Mouse (Mus musculus) midbrain, embryonic 12.5 days (tissue): ENCODE data around the gene Fars2. TPM values are rescaled to one million over a fixed set of nuclear protein-coding genes. Genes with fewer than 3 reads are reported as not detected.

Experiments used
- ATAC-seq: fragments of 200-750 bp; cut with Nextera tagmentation; 2 replicates; pipeline ENCODE4 v1.8.0; 2017; ENCODE audit warnings: low read depth, moderate TSS enrichment, moderate library complexity; ENCODE audit not compliant: low FRiP score
- H3K27ac ChIP-seq: fragments of 300-500 bp; sonication (generic); replicated peaks from 2 replicates; pipeline ENCODE4 v1.5.1; 2016; ENCODE audit warnings: mild to moderate bottlenecking
- H3K27me3 ChIP-seq: fragments of 300-500 bp; sonication (generic); 2 replicates; pipeline ENCODE4 v1.6.1; 2016; ENCODE audit warnings: mild to moderate bottlenecking
- H3K36me3 ChIP-seq: fragments of 300-500 bp; sonication (generic); 2 replicates; pipeline ENCODE4 v1.6.1; 2016
- H3K4me1 ChIP-seq: fragments of 300-500 bp; sonication (generic); 2 replicates; pipeline ENCODE4 v1.6.1; 2016
- H3K4me2 ChIP-seq: fragments of 300-500 bp; sonication (generic); replicated peaks from 2 replicates; pipeline ENCODE4 v1.6.1; 2016; ENCODE audit warnings: mild to moderate bottlenecking, moderate library complexity
- H3K4me3 ChIP-seq: fragments of 300-500 bp; sonication (generic); 2 replicates; pipeline ENCODE4 v1.5.1; 2016; ENCODE audit warnings: mild to moderate bottlenecking
- H3K9ac ChIP-seq: fragments of 300-500 bp; sonication (generic); replicated peaks from 2 replicates; pipeline ENCODE4 v1.6.1; 2016; ENCODE audit warnings: mild to moderate bottlenecking, moderate library complexity
- H3K9me3 ChIP-seq: fragments of 300-500 bp; sonication (generic); 2 replicates; pipeline ENCODE4 v1.6.1; 2016; ENCODE audit warnings: mild to moderate bottlenecking
- WGBS: fragments of 180-500 bp; shearing (Covaris S2); methylation state at CpG from one replicate; pipeline ENCODE4 v1.1.7; 2016; 5-methylcytosine and 5-hydroxymethylcytosine counted together
- polyA plus RNA-seq: library from polyadenylated mRNA; unstranded; fragments of >200 nt; fragmentation: Nextera tagmentation; extraction: Ambion mirVana; gene quantifications from 2 replicates; pipeline ENCODE4 v1.2.1, GENCODE M21; 2016

Fars2 gene
- polyA plus RNA-seq, 1 experiment from 2014 or later, result 29.9 TPM

DNA sequence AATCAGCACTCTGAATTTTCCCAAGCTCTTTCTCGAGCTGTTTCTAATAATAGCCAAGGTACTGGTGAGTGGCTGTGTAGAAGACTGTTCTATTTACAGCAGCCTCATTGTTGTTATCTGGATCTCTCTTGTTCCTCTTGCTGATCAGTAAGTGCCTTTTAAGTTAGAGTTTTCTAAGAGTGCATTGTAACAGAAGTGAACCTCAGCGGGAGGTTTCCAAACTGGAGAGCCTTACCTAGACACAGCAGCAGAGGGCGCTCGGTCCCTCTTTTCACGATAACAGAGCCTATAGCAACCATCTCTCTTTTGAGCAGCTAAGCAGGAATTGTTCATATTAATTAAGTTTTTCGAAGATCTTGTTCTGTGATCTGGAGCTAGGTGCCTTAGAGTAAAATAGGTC lies 164.8 kb downstream of the Fars2 start:
- peak overlapping the region; percentile 84 for H3K27ac ChIP-seq
- no peak for ATAC-seq
- H3K4me3 ChIP-seq, result no peak overlapping the region
- no peaks in the 10 kb centered on the region for H3K36me3 ChIP-seq
- peaks cover 68% of the 10 kb centered on the region for H3K27me3 ChIP-seq
- 2% methylated on average over 6 of the region's 6 CpGs for WGBS
- H3K9me3 ChIP-seq, result no peaks in the 10 kb centered on the region
- H3K4me2 ChIP-seq, result peak overlapping the region; percentile 22
- H3K9ac ChIP-seq, result no peak overlapping the region
- peaks cover 36% of the 10 kb centered on the region for H3K4me1 ChIP-seq

DNA sequence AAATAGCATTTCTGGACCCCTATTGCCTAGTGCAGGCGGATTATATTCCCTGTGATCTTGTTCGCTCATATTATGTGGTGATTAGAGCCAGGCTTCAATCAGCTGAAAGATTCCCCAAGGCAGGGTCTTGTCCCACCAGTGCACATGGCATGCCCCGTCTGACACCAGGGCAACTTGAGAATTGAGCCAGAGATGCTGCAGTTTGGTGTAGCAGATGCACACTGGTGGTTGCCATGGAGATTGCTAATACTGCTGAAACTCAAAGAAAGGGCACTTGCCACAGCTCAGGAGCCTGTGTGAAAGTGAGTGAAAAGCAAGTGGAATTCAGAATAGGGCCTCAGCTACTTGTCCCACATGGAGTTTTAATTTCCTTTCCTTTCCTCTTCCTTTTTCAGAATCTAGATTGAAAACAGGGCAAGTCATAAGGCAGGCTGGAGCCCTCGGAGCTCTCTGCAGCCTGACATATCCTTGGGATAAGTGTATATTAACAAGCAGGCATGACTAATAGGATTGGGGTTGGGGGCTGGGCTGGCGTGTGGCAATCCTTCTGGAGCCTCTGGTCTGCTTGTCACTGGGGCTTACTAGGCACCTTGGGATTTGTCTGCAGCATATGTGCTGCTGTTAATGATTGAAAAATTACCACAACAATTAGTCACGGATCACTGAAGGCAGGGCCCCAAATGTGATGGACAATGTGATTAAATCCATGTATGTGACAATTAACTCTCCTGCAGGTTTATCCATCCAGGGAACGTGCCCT lies 165.8 kb downstream of the Fars2 start:
- peak; percentile 96 for ATAC-seq
- Histone ChIP-seq H3K4me2 (peak overlapping the region; percentile 22), H3K36me3 (no peaks in the 10 kb centered on the region), H3K9ac (no peak overlapping the region), H3K4me3 (no peak overlapping the region), H3K27me3 (peaks cover 69% of the 10 kb centered on the region), H3K27ac (peak overlapping the region; percentile 84), H3K9me3 (no peaks in the 10 kb centered on the region), H3K4me1 (peaks cover 36% of the 10 kb centered on the region)
- 6% methylated on average over 7 of the region's 7 CpGs for WGBS

DNA sequence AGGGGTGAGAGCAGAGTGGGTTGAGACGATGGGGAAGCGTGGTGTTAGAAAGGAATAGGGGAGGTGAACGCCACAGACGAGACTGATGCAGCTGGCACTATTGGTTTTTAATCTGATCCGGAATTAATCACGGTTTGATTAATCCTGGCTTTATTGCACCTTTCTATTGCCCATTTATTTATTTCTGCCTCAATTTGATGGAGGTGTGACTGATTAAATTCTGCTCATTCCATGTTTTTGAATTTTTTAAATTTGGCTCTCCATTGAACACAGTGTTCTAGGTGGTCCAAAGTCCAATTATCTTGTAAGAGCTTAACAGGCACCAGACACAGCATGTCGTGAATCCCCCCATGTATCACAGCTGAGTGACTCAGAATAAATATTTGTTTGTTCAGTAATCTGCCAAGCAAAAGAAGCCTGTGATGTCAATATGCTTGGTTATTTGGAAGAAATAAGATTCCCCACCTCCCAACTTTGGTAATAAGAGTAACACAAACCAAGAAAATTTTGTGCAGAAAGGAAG lies 166.4 kb downstream of the Fars2 start:
- ATAC-seq, result peak; percentile 86
- H3K4me2 ChIP-seq, result peak overlapping the region; percentile 22

DNA sequence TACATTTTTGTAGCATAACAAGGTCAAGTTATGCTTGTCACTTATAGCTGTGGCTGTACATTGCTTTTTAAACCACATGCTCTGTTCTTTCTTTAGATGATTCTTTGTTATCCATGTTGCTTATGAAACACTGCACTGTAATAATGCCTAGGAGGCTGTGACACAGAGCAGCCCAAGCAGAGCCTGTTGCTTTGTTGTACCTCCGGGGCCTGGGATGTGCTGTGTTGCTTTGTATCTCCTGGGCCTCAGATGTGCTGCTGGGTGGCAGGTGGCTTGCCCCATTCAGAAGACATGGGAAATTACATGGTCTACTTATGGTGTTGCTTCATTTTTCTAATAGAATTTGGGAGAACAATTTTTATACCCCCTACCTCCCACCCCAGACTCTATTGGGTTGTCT lies 166.9 kb downstream of the Fars2 start:
- Histone ChIP-seq H3K4me3 (no peak overlapping the region), H3K27ac (peak overlapping the region; percentile 84), H3K4me2 (no peak overlapping the region), H3K4me1 (peaks cover 36% of the 10 kb centered on the region), H3K36me3 (no peaks in the 10 kb centered on the region), H3K9ac (no peak overlapping the region), H3K9me3 (no peaks in the 10 kb centered on the region), H3K27me3 (peaks cover 67% of the 10 kb centered on the region)
- 18% methylated on average over 1 of the region's 1 CpGs for WGBS
- no peak for ATAC-seq

More for the DNA sequence above, 166.4 kb downstream of the Fars2 start:
- Histone ChIP-seq H3K9ac (no peak overlapping the region), H3K4me1 (peaks cover 36% of the 10 kb centered on the region), H3K36me3 (no peaks in the 10 kb centered on the region), H3K27ac (peak overlapping the region; percentile 84), H3K9me3 (no peaks in the 10 kb centered on the region), H3K4me3 (no peak overlapping the region), H3K27me3 (peaks cover 69% of the 10 kb centered on the region)
- WGBS, result 5% methylated on average over 7 of the region's 7 CpGs

DNA sequence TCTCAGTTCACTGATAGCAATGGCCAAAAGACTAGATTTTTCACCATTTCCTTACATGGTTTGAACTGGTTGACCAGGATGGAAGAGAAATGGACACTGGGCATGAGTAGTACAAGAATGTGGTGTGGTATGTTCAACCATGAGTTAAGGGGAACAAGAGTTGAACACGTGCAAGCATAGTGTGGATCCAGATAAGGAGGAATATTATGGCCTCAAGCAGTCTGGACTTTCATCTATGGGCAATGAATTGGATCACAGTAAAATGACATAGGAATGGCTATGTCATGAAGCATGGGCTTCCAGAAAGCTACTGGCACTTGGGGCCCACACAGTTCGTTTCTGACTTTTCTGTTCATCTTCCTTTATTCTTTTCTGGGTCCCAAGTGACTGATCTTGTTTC lies 168.0 kb downstream of the Fars2 start:
- Histone ChIP-seq H3K36me3 (no peaks in the 10 kb centered on the region), H3K27me3 (peaks cover 66% of the 10 kb centered on the region), H3K4me1 (peaks cover 33% of the 10 kb centered on the region), H3K4me3 (no peak overlapping the region), H3K4me2 (no peak overlapping the region), H3K9ac (no peak overlapping the region), H3K9me3 (no peaks in the 10 kb centered on the region), H3K27ac (peak overlapping the region; percentile 84)
- WGBS, result 91% methylated on average over 2 of the region's 2 CpGs
- ATAC-seq, result no peak

DNA sequence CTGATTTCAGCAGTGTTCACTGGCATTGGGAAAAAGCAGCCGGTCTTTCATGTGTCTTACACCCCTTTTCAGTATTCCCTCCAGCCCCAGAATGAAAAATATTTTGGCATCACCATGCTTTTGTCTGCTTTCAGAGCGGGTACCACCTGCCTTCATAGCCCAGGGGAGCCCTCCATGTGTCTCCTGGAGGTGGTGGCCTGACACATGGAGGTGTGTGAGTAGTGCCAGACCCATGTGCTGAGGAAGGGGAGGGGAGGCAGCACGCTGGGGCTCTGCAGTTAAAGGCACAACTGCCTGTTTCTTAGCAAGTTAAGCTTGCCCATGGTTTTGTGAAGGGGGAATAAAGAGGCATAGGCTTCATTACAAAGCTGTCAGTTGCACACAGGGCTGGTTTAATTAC lies 176.3 kb downstream of the Fars2 start:
- Histone ChIP-seq H3K9ac (no peak overlapping the region), H3K27me3 (peaks cover 54% of the 10 kb centered on the region), H3K4me1 (peaks cover 28% of the 10 kb centered on the region), H3K9me3 (no peaks in the 10 kb centered on the region), H3K4me2 (no peak overlapping the region), H3K36me3 (no peaks in the 10 kb centered on the region), H3K27ac (no peak overlapping the region; the same call in 1 of the 2 replicates), H3K4me3 (no peak overlapping the region)
- WGBS, result 59% methylated on average over 3 of the region's 3 CpGs
- no peak; the same call in 1 of the 2 replicates for ATAC-seq

DNA sequence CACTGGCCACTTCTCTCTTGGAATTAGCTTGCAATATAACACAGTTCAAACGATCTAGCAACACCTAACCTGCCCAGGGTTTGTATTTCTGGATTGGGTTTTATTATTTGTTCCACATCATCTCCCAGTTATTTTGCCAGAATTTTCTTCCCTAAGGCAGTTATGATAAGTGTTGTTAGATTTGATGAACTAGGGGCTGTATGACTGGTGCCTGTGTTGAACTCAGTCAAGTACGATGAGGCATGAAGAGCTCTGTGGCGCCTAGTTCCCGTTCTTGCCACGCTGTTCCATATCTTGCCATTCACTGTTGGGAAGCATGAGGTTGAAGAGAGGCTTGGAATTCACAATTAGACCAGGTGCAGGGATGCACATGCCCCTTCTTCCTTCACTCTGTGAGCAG lies 177.3 kb downstream of the Fars2 start:
- H3K4me1 ChIP-seq, result peaks cover 35% of the 10 kb centered on the region
- ATAC-seq, result no peak
- WGBS, result 89% methylated on average over 5 of the region's 5 CpGs

DNA sequence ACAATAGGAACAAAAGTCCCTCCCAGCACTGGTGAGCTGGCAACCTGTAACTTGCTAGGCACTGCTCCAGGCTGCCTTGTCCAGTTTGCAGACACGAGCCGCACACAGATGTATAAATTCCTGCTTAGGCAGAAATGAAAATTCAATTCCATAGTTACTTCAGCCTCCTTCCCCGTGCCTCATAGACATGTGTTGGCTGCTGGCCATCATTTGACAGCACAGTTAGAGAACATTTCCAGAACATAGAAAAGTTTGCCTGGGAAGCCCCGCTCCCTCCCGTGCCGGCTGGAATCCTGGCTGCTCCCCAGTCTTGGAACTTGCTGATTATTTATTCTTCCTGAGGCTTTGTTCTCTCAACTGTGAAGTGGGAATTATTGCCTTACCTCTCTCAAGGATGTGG lies 178.6 kb downstream of the Fars2 start:
- 29% methylated on average over 6 of the region's 6 CpGs for WGBS
- Histone ChIP-seq H3K27ac (no peak overlapping the region), H3K4me1 (peaks cover 35% of the 10 kb centered on the region), H3K27me3 (peaks cover 41% of the 10 kb centered on the region), H3K4me3 (no peak overlapping the region), H3K9ac (no peak overlapping the region), H3K36me3 (no peaks in the 10 kb centered on the region), H3K4me2 (no peak overlapping the region), H3K9me3 (no peaks in the 10 kb centered on the region)
- ATAC-seq, result no peak

More for the DNA sequence above, 177.3 kb downstream of the Fars2 start:
- Histone ChIP-seq H3K27ac (no peak overlapping the region), H3K9me3 (no peaks in the 10 kb centered on the region), H3K4me2 (no peak overlapping the region), H3K27me3 (peaks cover 48% of the 10 kb centered on the region), H3K4me3 (no peak overlapping the region), H3K36me3 (no peaks in the 10 kb centered on the region), H3K9ac (no peak overlapping the region)

DNA sequence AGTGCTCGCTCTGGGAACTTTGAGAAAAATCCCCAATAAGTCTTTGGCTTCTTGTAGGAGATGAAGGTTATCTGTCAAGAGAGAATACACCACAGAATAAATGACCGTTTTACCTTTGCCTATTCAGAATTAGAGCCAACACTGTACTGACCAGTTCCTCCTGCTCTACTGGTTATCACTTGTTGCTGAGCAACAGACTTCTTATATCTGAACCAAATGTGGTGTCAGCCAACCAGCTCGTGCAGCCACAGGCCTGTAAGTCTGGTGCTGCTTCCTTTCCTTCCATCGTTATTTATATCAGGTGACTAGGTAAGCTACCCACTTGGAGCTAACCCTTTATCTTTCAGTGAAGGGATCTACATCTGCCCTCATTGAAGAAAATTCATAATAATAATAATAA lies 179.4 kb downstream of the Fars2 start:
- no peak overlapping the region for H3K27ac ChIP-seq
- no peak overlapping the region for H3K4me3 ChIP-seq
- peaks cover 41% of the 10 kb centered on the region for H3K27me3 ChIP-seq
- peaks cover 35% of the 10 kb centered on the region for H3K4me1 ChIP-seq
- H3K9ac ChIP-seq, result no peak overlapping the region
- H3K4me2 ChIP-seq, result no peak overlapping the region
- no peaks in the 10 kb centered on the region for H3K36me3 ChIP-seq
- no peak for ATAC-seq
- no peaks in the 10 kb centered on the region for H3K9me3 ChIP-seq
- 79% methylated on average over 4 of the region's 4 CpGs for WGBS

DNA sequence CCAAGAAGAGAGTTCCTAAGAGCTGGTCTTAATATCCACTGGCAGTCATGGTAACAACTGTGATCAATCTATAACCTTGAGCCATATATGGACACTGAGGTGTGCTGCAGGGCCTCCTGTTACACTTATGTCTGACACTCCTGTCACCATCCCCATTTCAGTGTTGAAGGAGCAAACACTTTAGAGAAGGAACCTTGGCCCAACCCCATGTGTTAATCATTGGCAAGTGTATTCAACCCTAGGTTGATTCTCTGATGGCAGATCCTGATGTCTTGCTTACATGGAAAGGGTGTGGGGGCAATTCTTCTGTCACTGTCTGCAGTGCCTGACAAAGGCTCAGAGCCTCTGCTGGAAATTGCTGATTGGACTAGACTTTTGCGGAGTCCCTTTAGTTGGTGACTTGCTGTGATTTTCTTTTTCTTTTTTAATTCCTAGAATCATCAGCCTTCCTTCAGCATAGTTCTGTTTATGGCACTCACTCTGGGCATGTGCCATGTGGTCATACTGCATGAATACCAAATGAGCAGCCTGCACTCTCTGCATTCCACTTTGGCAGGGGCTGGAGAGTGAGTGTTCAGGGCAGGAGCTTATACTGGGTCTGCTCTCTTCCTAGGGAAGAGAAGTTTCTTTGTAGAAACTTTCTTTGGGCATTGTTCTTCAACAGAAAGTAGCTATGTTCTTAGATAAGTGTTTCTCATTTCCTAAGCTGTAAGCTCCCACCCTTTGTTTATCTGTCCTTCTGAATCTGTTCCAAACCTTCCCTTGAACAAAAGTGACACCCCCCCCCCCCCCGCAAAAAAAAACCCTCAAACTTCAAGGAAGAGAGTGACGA lies 181.0 kb downstream of the Fars2 start:
- WGBS, result 28% methylated on average over 3 of the region's 3 CpGs
- Histone ChIP-seq H3K9me3 (no peaks in the 10 kb centered on the region), H3K4me1 (peaks cover 35% of the 10 kb centered on the region), H3K4me2 (no peak overlapping the region), H3K4me3 (no peak overlapping the region), H3K27ac (no peak overlapping the region), H3K36me3 (no peaks in the 10 kb centered on the region), H3K27me3 (peaks cover 40% of the 10 kb centered on the region), H3K9ac (no peak overlapping the region)
- ATAC-seq, result peak; percentile 73; the same call in 1 of the 2 replicates

DNA sequence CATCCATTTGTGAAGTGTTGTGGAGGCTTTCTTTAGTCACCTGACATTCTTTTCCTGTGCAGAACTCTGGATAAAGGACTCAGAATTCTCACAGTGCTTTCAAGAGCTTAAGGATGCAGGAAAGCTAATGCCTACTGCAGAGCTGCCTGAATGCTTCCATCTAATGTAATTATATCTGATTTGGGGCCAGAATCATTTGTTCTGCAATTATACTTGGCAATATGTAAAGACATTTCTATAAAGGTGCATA lies 181.5 kb downstream of the Fars2 start:
- Histone ChIP-seq H3K9me3 (no peaks in the 10 kb centered on the region), H3K4me1 (peaks cover 31% of the 10 kb centered on the region), H3K27ac (no peak overlapping the region), H3K36me3 (no peaks in the 10 kb centered on the region), H3K9ac (no peak overlapping the region), H3K4me3 (no peak overlapping the region), H3K27me3 (peaks cover 35% of the 10 kb centered on the region), H3K4me2 (no peak overlapping the region)
- no peak for ATAC-seq

DNA sequence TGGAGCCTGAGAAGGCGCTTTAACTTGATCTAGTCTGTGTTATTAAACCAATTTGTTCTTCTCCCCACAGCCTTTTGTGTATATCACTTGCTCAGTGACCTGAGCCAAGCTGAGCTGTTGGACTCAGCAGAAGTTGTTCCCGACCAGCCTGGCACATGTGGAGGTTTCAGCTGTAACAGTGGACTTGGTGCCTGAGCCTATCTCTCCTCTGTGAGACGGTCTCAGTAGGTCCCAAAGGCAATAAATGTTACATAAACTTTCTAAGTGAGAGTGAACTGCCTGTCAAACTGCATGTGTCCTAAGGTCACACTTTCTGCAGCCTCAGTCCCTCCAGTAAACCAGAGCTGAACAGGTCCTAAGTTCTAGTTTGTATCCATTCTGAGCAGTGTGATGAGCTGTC lies 185.6 kb downstream of the Fars2 start:
- Histone ChIP-seq H3K4me1 (peaks cover 20% of the 10 kb centered on the region), H3K9ac (no peak overlapping the region), H3K27me3 (peaks cover 4% of the 10 kb centered on the region), H3K4me2 (no peak overlapping the region), H3K4me3 (no peak overlapping the region), H3K27ac (no peak overlapping the region), H3K9me3 (no peaks in the 10 kb centered on the region), H3K36me3 (no peaks in the 10 kb centered on the region)
- 83% methylated on average over 3 of the region's 3 CpGs for WGBS
- no peak for ATAC-seq
